8 mouse cellular contexts compared by ENCODE assay signal in the genomic region with DNA sequence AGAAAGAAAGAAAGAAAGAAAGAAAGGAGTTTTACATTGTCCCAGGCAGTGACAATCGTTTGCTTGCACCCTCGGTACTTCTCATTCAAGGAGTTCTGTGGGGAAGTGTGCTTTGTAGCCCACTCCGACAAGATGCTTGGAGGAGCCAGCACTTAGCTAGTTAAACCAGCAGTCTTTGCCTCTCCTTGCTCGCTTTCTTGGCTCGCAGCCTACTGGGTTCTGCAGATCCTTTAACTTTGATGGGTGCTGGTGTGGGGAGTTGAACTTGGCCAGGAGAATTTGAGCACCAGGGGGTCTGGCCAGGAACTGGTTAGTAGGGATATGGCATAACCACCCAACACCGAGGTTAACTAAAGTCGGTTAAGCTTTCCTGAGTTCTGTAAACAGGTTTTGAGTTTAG.
DNase-seq lines count a peak whose midpoint lies in the region; ATAC-seq and TF ChIP-seq lines count a peak whose summit lies in the region.

No protein-coding gene starts in this region.

- intact Hi-C loops in left cerebral cortex, postnatal 4 days (cut with DNase I), result loop anchor here (5.0 to 10.0 kb wide), 2 partner anchors 106 to 152 kb away; no protein-coding TSS in a partner anchor

- H3K27me3 ChIP-seq in embryonic facial prominence, embryonic 13.5 days, result no peaks in the 10 kb centered on the region
- H3K27me3 ChIP-seq in intestine, embryonic 14.5 days (replicated peaks; ENCODE audit: control insufficient read depth, insufficient read depth, low read length), result no peaks in the 10 kb centered on the region
- H3K27me3 ChIP-seq in midbrain, postnatal 0 days (ENCODE audit: insufficient read depth, low read length), result no peaks in the 10 kb centered on the region

- H3K4me2 ChIP-seq in embryonic facial prominence, embryonic 13.5 days, result peak overlapping the region; percentile 93
- H3K4me2 ChIP-seq in intestine, embryonic 14.5 days (ENCODE audit: low read length), result peak overlapping the region; percentile 94
- H3K4me2 ChIP-seq in midbrain, postnatal 0 days (ENCODE audit: low read depth, low read length, poor library complexity, severe bottlenecking), result peak overlapping the region; percentile 67

- no peaks in the 10 kb centered on the region for H3K9me3 ChIP-seq in embryonic facial prominence, embryonic 13.5 days
- no peaks in the 10 kb centered on the region for H3K9me3 ChIP-seq in intestine, embryonic 14.5 days (ENCODE audit: control insufficient read depth, low read length)
- H3K9me3 ChIP-seq in midbrain, postnatal 0 days (ENCODE audit: low read length), result no peaks in the 10 kb centered on the region

- peak overlapping the region; percentile 78 for H3K9ac ChIP-seq in embryonic facial prominence, embryonic 13.5 days
- H3K9ac ChIP-seq in intestine, embryonic 14.5 days (ENCODE audit: low read length), result no peak overlapping the region
- peak overlapping the region; percentile 33; the same call in 1 of the 2 replicates for H3K9ac ChIP-seq in midbrain, postnatal 0 days (replicated peaks; ENCODE audit: low read length, poor library complexity, severe bottlenecking)

- no peak for ATAC-seq in embryonic facial prominence, embryonic 13.5 days (ENCODE audit: insufficient number of reproducible peaks, insufficient read depth, low FRiP score, low TSS enrichment, low read depth)
- ATAC-seq in intestine, embryonic 14.5 days (replicated peaks; ENCODE audit: low FRiP score, low TSS enrichment, low read depth), result no peak
- ATAC-seq in midbrain, postnatal 0 days (ENCODE audit: low FRiP score), result no peak
- no peak for ATAC-seq in frontal cortex, adult (ENCODE audit: low TSS enrichment)

- DNase-seq in left cerebral cortex, postnatal 4 days, result peak; percentile 26
- DNase-seq in left cerebral cortex, adult 18-20 months (ENCODE audit: low spot score in 2 of 2), result no peak
- no peak for DNase-seq in intestine, embryonic 14.5 days (ENCODE audit: low spot score)
- DNase-seq in midbrain, postnatal 0 days (ENCODE audit: low spot score), result no peak
- no peak for DNase-seq in gastrocnemius, postnatal 4 days (ENCODE audit: low spot score in 2 of 2)
- no peak for DNase-seq in ovary, postnatal 14 days (ENCODE audit: low spot score)

- WGBS in embryonic facial prominence, embryonic 13.5 days, result 11% methylated on average over 7 of the region's 7 CpGs
- WGBS in intestine, embryonic 14.5 days, result 10% methylated on average over 7 of the region's 7 CpGs
- 17% methylated on average over 7 of the region's 7 CpGs for WGBS in midbrain, postnatal 0 days

- H3K27ac ChIP-seq in embryonic facial prominence, embryonic 13.5 days, result peak overlapping the region; percentile 99
- H3K27ac ChIP-seq in intestine, embryonic 14.5 days (ENCODE audit: low read depth), result peak overlapping the region; percentile 99; the same call in 1 of the 2 replicates
- no peak overlapping the region for H3K27ac ChIP-seq in midbrain, postnatal 0 days (ENCODE audit: low read depth, low read length)

- H3K4me1 ChIP-seq in embryonic facial prominence, embryonic 13.5 days, result peaks cover 56% of the 10 kb centered on the region
- H3K4me1 ChIP-seq in intestine, embryonic 14.5 days (replicated peaks; ENCODE audit: control insufficient read depth, insufficient read depth, low read length), result peaks cover 41% of the 10 kb centered on the region
- H3K4me1 ChIP-seq in midbrain, postnatal 0 days (ENCODE audit: insufficient read depth, low read length), result peaks cover 8% of the 10 kb centered on the region

- H3K36me3 ChIP-seq in embryonic facial prominence, embryonic 13.5 days, result peaks cover 16% of the 10 kb centered on the region
- H3K36me3 ChIP-seq in intestine, embryonic 14.5 days (ENCODE audit: control insufficient read depth, insufficient read depth, low read length), result 0 out of 2 replicates have a peak, but pooled peaks cover 2% of the 10 kb centered on the region
- H3K36me3 ChIP-seq in midbrain, postnatal 0 days (ENCODE audit: insufficient read depth, low read length), result no peaks in the 10 kb centered on the region

- peak overlapping the region; percentile 68 for H3K4me3 ChIP-seq in embryonic facial prominence, embryonic 13.5 days
- peak overlapping the region; percentile 55 for H3K4me3 ChIP-seq in intestine, embryonic 14.5 days (ENCODE audit: low read depth, low read length)
- H3K4me3 ChIP-seq in midbrain, postnatal 0 days (ENCODE audit: low read depth, low read length), result peak overlapping the region; percentile 70

- TF ChIP-seq CTCF in midbrain, postnatal 0 days (IDR thresholded peaks at IDR 0.05), result no peak
